Mouse (Mus musculus): ENCODE measurements at regions not wholly inside any gene's neighbourhood (a gene's known extent, or its start where the extent isn't known, plus 50 kb on each side); places are given as distances from the start of the nearest gene placed in this dataset.

GRCm38 (mm10) chr15:62246561-62247079 is 1323.8 kb upstream of the A1bg start:
- no peak for DNase-seq

GRCm38 (mm10) chr15:62245237-62245636 is 1322.4 kb upstream of the A1bg start:
- no peak for DNase-seq

GRCm38 (mm10) chr15:62244819-62245218 is 1322.0 kb upstream of the A1bg start:
- no peak for DNase-seq

- DNase-seq = no peak
These were observed 1317.2 kb upstream of the A1bg start for GRCm38 (mm10) chr15:62240031-62240430.

- DNase-seq = no peak
These were observed 1315.8 kb upstream of the A1bg start for GRCm38 (mm10) chr15:62238503-62239045.

GRCm38 (mm10) chr15:62236056-62236455 is 1313.2 kb upstream of the A1bg start:
- DNase-seq = no peak

- no peak for DNase-seq
These were observed 1311.5 kb upstream of the A1bg start for GRCm38 (mm10) chr15:62234182-62234760.

- no peak for DNase-seq
These were observed 1310.3 kb upstream of the A1bg start for GRCm38 (mm10) chr15:62233154-62233553.

GRCm38 (mm10) chr15:62231709-62232108 is 1308.9 kb upstream of the A1bg start:
- DNase-seq = no peak

GRCm38 (mm10) chr15:62230773-62231172 is 1308.0 kb upstream of the A1bg start:
- no peak for DNase-seq

GRCm38 (mm10) chr15:62229491-62230283 is 1306.9 kb upstream of the A1bg start:
- peak in 1 of 2 experiments; percentile 37 for DNase-seq

GRCm38 (mm10) chr15:62229023-62229422 is 1306.2 kb upstream of the A1bg start:
- DNase-seq = no peak

GRCm38 (mm10) chr15:62224798-62225197 is 1302.0 kb upstream of the A1bg start:
- no peak for DNase-seq

GRCm38 (mm10) chr15:62224191-62224590 is 1301.4 kb upstream of the A1bg start:
- DNase-seq = no peak

- peak; percentile 58 to 70 for DNase-seq
These were observed 1300.5 kb upstream of the A1bg start for GRCm38 (mm10) chr15:62223156-62223840.

- DNase-seq = peak; percentile 81 to 82
These were observed 1299.9 kb upstream of the A1bg start for GRCm38 (mm10) chr15:62222731-62223130.

- no peak for DNase-seq
These were observed 1299.4 kb upstream of the A1bg start for GRCm38 (mm10) chr15:62222201-62222600.

GRCm38 (mm10) chr15:62221024-62221819 is 1298.4 kb upstream of the A1bg start:
- DNase-seq = no peak

GRCm38 (mm10) chr15:62220620-62221019 is 1297.8 kb upstream of the A1bg start:
- no peak for DNase-seq

GRCm38 (mm10) chr15:62219934-62220540 is 1297.2 kb upstream of the A1bg start:
- DNase-seq = peak in 1 of 2 experiments; percentile 53

- DNase-seq = peak; percentile 61 to 63
These were observed 1295.7 kb upstream of the A1bg start for GRCm38 (mm10) chr15:62218346-62219080.

All from adrenal gland, postnatal 36 days (tissue).